Mouse (Mus musculus) CH12.LX (cell line): ENCODE measurements around the gene Sh2b2. TPM values are rescaled to one million over a fixed set of nuclear protein-coding genes. Genes with fewer than 3 reads are reported as not detected.

ENCODE experiments used
- DNase-seq: peaks from one replicate; pipeline ENCODE4 v3.0.0-alpha.2; 2013; ENCODE audit errors: extremely low read depth
- H3K27ac ChIP-seq: 2 replicates; pipeline ENCODE4 v1.5.1; 2012; ENCODE audit warnings: low read depth, mild to moderate bottlenecking, control low read depth, moderate library complexity; ENCODE audit not compliant: insufficient read depth
- H3K27me3 ChIP-seq: replicated peaks from 2 replicates; pipeline ENCODE3; 2012; ENCODE audit warnings: inconsistent platforms
- H3K36me3 ChIP-seq, 2 experiments: replicated peaks in 1 of 2; 2 replicates each; pipeline versions ENCODE3 to v1.6.1; 2012; ENCODE audit warnings: inconsistent platforms in 1 of 2, low read length in 1 of 2, mild to moderate bottlenecking in 1 of 2, mixed read lengths in 1 of 2, moderate library complexity in 1 of 2; ENCODE audit not compliant: control insufficient read depth in 1 of 2, insufficient read depth in 1 of 2
- H3K4me1 ChIP-seq, 2 experiments: 2 replicates each; pipeline ENCODE4 v1.6.1; 2012; ENCODE audit warnings: inconsistent platforms in 1 of 2, moderate library complexity in 1 of 2; ENCODE audit not compliant: insufficient read depth in 2 of 2, control insufficient read depth in 1 of 2
- H3K4me2 ChIP-seq: 2 replicates; pipeline ENCODE4 v1.6.1; 2012; ENCODE audit warnings: low read depth, mild to moderate bottlenecking, control low read depth; ENCODE audit not compliant: poor library complexity, insufficient read depth, severe bottlenecking
- H3K4me3 ChIP-seq, 3 experiments: fragments of 150-350 bp in 1 of 3; sonication (generic) in 1 of 3; replicated peaks in 1 of 3; 2 replicates each; pipeline versions ENCODE3 to v1.5.1; 2011 to 2012; ENCODE audit warnings: low read depth in 2 of 3, low read length in 2 of 3, mild to moderate bottlenecking in 2 of 3, moderate library complexity in 2 of 3, control low read depth in 1 of 3, improper control_type of control experiment in 1 of 3, inconsistent platforms in 1 of 3, mixed read lengths in 1 of 3; ENCODE audit not compliant: poor library complexity in 1 of 3
- H3K79me2 ChIP-seq: replicated peaks from 2 replicates; pipeline ENCODE4 v1.6.1; 2012; ENCODE audit warnings: mild to moderate bottlenecking, moderate library complexity; ENCODE audit not compliant: control insufficient read depth, poor library complexity, insufficient read depth, severe bottlenecking; ENCODE audit errors: extremely low read depth
- H3K9ac ChIP-seq: 2 replicates; pipeline ENCODE4 v1.6.1; 2012; ENCODE audit warnings: low read depth, mild to moderate bottlenecking, control low read depth, moderate library complexity; ENCODE audit not compliant: insufficient read depth
- H3K9me3 ChIP-seq: replicated peaks from 2 replicates; pipeline ENCODE3; 2012; ENCODE audit warnings: low read length, inconsistent platforms, mixed read lengths
- BHLHE40 ChIP-seq: IDR thresholded peaks from 2 replicates; pipeline ENCODE4 v1.6.1; 2011; ENCODE audit warnings: mild to moderate bottlenecking, low read depth, low read length, improper control_type of control experiment
- E2F4 ChIP-seq: IDR thresholded peaks from 2 replicates; pipeline ENCODE4 v1.6.1; 2011; ENCODE audit warnings: low read depth, low read length, improper control_type of control experiment; ENCODE audit not compliant: insufficient replicate concordance
- EP300 ChIP-seq: IDR thresholded peaks from 2 replicates; pipeline ENCODE4 v1.6.1; 2011; ENCODE audit warnings: low read length, improper control_type of control experiment
- ETS1 ChIP-seq: conservative IDR thresholded peaks from 2 replicates; pipeline ENCODE4 v1.6.1; 2012; ENCODE audit warnings: low read depth, mild to moderate bottlenecking, inconsistent platforms, low read length, improper control_type of control experiment, moderate library complexity
- HCFC1 ChIP-seq: IDR thresholded peaks from 2 replicates; pipeline ENCODE4 v1.6.1; 2012; ENCODE audit warnings: low read depth, mild to moderate bottlenecking, inconsistent platforms, low read length, improper control_type of control experiment
- JUND ChIP-seq: conservative IDR thresholded peaks from 2 replicates; pipeline ENCODE4 v1.6.1; 2011; ENCODE audit warnings: low read depth, low read length, improper control_type of control experiment
- KAT2A ChIP-seq: IDR thresholded peaks from 2 replicates; pipeline ENCODE4 v1.6.1; 2012; ENCODE audit warnings: low read length, improper control_type of control experiment, inconsistent platforms; ENCODE audit not compliant: insufficient replicate concordance
- MAFK ChIP-seq: IDR thresholded peaks from 2 replicates; pipeline ENCODE4 v1.6.1; 2011; ENCODE audit warnings: low read length, improper control_type of control experiment; ENCODE audit not compliant: insufficient replicate concordance
- MAX ChIP-seq: IDR thresholded peaks from 2 replicates; pipeline ENCODE4 v1.6.1; 2011; ENCODE audit warnings: low read length, improper control_type of control experiment
- POLR2AphosphoS2 ChIP-seq: IDR thresholded peaks from 2 replicates; pipeline ENCODE4 v1.6.1; 2011; ENCODE audit warnings: low read depth, low read length, improper control_type of control experiment
- SMC3 ChIP-seq: IDR thresholded peaks from 2 replicates; pipeline ENCODE4 v1.6.1; 2011; ENCODE audit warnings: low read depth, low read length, improper control_type of control experiment
- TBP ChIP-seq: conservative IDR thresholded peaks from 2 replicates; pipeline ENCODE4 v1.6.1; 2011; ENCODE audit warnings: low read depth, low read length, improper control_type of control experiment
- UBTF ChIP-seq: IDR thresholded peaks from 2 replicates; pipeline ENCODE4 v1.6.1; 2012; ENCODE audit warnings: low read depth, mild to moderate bottlenecking, inconsistent platforms, low read length, improper control_type of control experiment, moderate library complexity
- USF2 ChIP-seq: conservative IDR thresholded peaks from 2 replicates; pipeline ENCODE4 v1.6.1; 2011; ENCODE audit warnings: low read depth, low read length, improper control_type of control experiment
- ZC3H11A ChIP-seq: IDR thresholded peaks from 2 replicates; pipeline ENCODE4 v1.6.1; 2012; ENCODE audit warnings: low read depth, mild to moderate bottlenecking, inconsistent platforms, low read length, improper control_type of control experiment
- ZNF384 ChIP-seq: IDR thresholded peaks from 2 replicates; pipeline ENCODE4 v1.6.1; 2012; ENCODE audit warnings: low read depth, low read length, improper control_type of control experiment, inconsistent platforms
- dilution Hi-C: fragments of 300-500 bp; cut with MboI; formaldehyde crosslinking; loops from 2 replicates; pipeline ENCODE4 v1.14.3; 2020; ENCODE audit warnings: low sequenced_read_pairs; ENCODE audit not compliant: extremely low pct_unique_long_range_greater_than_20kb, extremely low pct_ligation_motif_present
- in situ Hi-C: fragments of 300-500 bp; cut with MboI; formaldehyde crosslinking; loops from 3 replicates; pipeline ENCODE4 v1.14.3; 2019; ENCODE audit warnings: low sequenced_read_pairs, low pct_ligation_motif_present, low pct_unique_long_range_greater_than_20kb, mixed read lengths
- polyA plus RNA-seq: library from polyadenylated mRNA; unstranded; fragments of >175 nt; gene quantifications from 2 replicates; pipeline ENCODE4 v1.2.1, GENCODE M21; 2012; ENCODE audit warnings: low read depth; ENCODE audit not compliant: insufficient read length
- total RNA-seq, 2 experiments: library from RNA; depleted of rRNA; stranded (reverse); fragments of 300-350 nt in 1 of 2; fragments of >200 nt in 1 of 2; gene quantifications; 2 replicates each; pipeline ENCODE4 v1.2.3; 2012 to 2014

Sh2b2 gene
- total and polyA plus RNA-seq, 3 experiments: 8.5 to 27.8 (median 17.9) TPM

GRCm38 (mm10) chr5:136243851-136244761 lies 2.2 kb downstream of the Sh2b2 start:
- Histone ChIP-seq H3K79me2 (no peaks in the 10 kb centered on the region), H3K9ac (peak overlapping the region; percentile 41), H3K27ac (no peak overlapping the region), H3K4me2 (peak overlapping the region; percentile 81), H3K27me3 (no peaks in the 10 kb centered on the region), H3K4me3 (peak overlapping the region; percentile 68 to 75 (median 72)), H3K36me3 (peaks cover 0 to 16% of the 10 kb centered on the region in 2 experiments), H3K4me1 (peaks cover 34 to 73% of the 10 kb centered on the region in 2 experiments), H3K9me3 (no peaks in the 10 kb centered on the region)
- no peak for DNase-seq
- no peak for TF ChIP-seq MAX
- peak; percentile 80; the same call in 1 of the 2 replicates for TF ChIP-seq UBTF
- dilution Hi-C loops (no loop called here), in situ Hi-C loops (no loop called here)

- Histone ChIP-seq H3K4me1 (peaks cover 13 to 43% of the 10 kb centered on the region in 2 experiments), H3K27me3 (no peaks in the 10 kb centered on the region), H3K27ac (no peak overlapping the region), H3K4me3 (no peak overlapping the region), H3K4me2 (no peak overlapping the region), H3K9ac (no peak overlapping the region), H3K79me2 (no peaks in the 10 kb centered on the region), H3K36me3 (peaks cover 0 to 39% of the 10 kb centered on the region in 2 experiments), H3K9me3 (no peaks in the 10 kb centered on the region)
- DNase-seq: peak; percentile 38
- dilution Hi-C loops: no loop called here
- no peak for TF ChIP-seq ETS1
- no peak for TF ChIP-seq ZNF384
- TF ChIP-seq POLR2AphosphoS2: no peak
- no peak for TF ChIP-seq HCFC1
- no peak for TF ChIP-seq E2F4
- TF ChIP-seq TBP: no peak
- no peak for TF ChIP-seq SMC3
- no peak for TF ChIP-seq USF2
- no peak for TF ChIP-seq MAFK
- TF ChIP-seq JUND: no peak
- TF ChIP-seq KAT2A: no peak
- no peak for TF ChIP-seq ZC3H11A
- TF ChIP-seq BHLHE40: no peak
- TF ChIP-seq EP300: no peak
- TF ChIP-seq UBTF: no peak
- in situ Hi-C loops: no loop called here
These were observed 5.2 kb downstream of the Sh2b2 start for GRCm38 (mm10) chr5:136241161-136241560.
